Mouse (Mus musculus) lung, adult 2 months (tissue): Measurements from ENCODE around the gene 4930432M17Rik. TPM values are rescaled to one million over a fixed set of nuclear protein-coding genes. Genes with fewer than 3 reads are reported as not detected.

ENCODE experiments used
- DNase-seq: peaks from one replicate; pipeline ENCODE4 v3.0.0; 2022
- H3K4me1 ChIP-seq: fragments of 200-500 bp; 2 replicates; pipeline ENCODE4 v1.6.1; 2011; ENCODE audit warnings: low read length; ENCODE audit not compliant: control insufficient read depth, insufficient read depth
- H3K4me3 ChIP-seq: fragments of 200-500 bp; replicated peaks from 2 replicates; pipeline ENCODE3; 2011; ENCODE audit warnings: low read depth, mild to moderate bottlenecking, control low read depth, low read length; ENCODE audit errors: extremely low read depth
- CTCF ChIP-seq: fragments of 200-500 bp; IDR thresholded peaks from 2 replicates; pipeline ENCODE4 v1.5.1; 2011; ENCODE audit warnings: mild to moderate bottlenecking, low read length, control low read depth; ENCODE audit not compliant: insufficient read depth
- POLR2A ChIP-seq: fragments of 200-500 bp; IDR thresholded peaks from 2 replicates; pipeline ENCODE4 v1.6.1; 2011; ENCODE audit warnings: low read depth, mild to moderate bottlenecking, control low read depth, low read length, borderline replicate concordance; ENCODE audit errors: extremely low read depth
- WGBS: fragments of 180-500 bp; shearing (Covaris S2); methylation state at CpG from one replicate; pipeline ENCODE4 v1.1.7; 2018; 5-methylcytosine and 5-hydroxymethylcytosine counted together
- polyA plus RNA-seq: library from polyadenylated mRNA; depleted of rRNA; stranded (reverse); fragments of >200 nt; gene quantifications from 2 replicates; pipeline ENCODE4 v1.2.3, GENCODE M21; 2012

Gene 4930432M17Rik
- polyA plus RNA-seq, 1 experiment: not detected

- Histone ChIP-seq H3K4me3 (no peak overlapping the region), H3K4me1 (peaks cover 7% of the 10 kb centered on the region; the same call in 1 of the 2 replicates)
- no peak for DNase-seq
- WGBS: 31% methylated on average over 4 of the region's 4 CpGs
- TF ChIP-seq CTCF (no peak), POLR2A (no peak)
These were observed 7.7 kb upstream of the 4930432M17Rik start for GRCm38 (mm10) chr3:121662705-121663469.

GRCm38 (mm10) chr3:121663470-121663847 lies 7.1 kb upstream of the 4930432M17Rik start:
- no peak for TF ChIP-seq CTCF
- no peak for TF ChIP-seq POLR2A
- 52% methylated on average over 9 of the region's 9 CpGs for WGBS
- DNase-seq: no peak
- peaks cover 7% of the 10 kb centered on the region; the same call in 1 of the 2 replicates for H3K4me1 ChIP-seq
- H3K4me3 ChIP-seq: no peak overlapping the region

GRCm38 (mm10) chr3:121672135-121672790 lies 1.7 kb downstream of the 4930432M17Rik start:
- H3K4me3 ChIP-seq: no peak overlapping the region
- DNase-seq: no peak
- WGBS: 69% methylated on average over 5 of the region's 5 CpGs
- peaks cover 2% of the 10 kb centered on the region; the same call in 1 of the 2 replicates for H3K4me1 ChIP-seq
- TF ChIP-seq POLR2A: no peak
- no peak for TF ChIP-seq CTCF

GRCm38 (mm10) chr3:121678935-121679334 lies 8.4 kb downstream of the 4930432M17Rik start:
- Histone ChIP-seq H3K4me1 (no peaks in the 10 kb centered on the region; the same call in 1 of the 2 replicates), H3K4me3 (no peak overlapping the region)
- DNase-seq: no peak
- no peak for TF ChIP-seq POLR2A
- no peak for TF ChIP-seq CTCF
- 52% methylated on average over 4 of the region's 4 CpGs for WGBS

GRCm38 (mm10) chr3:121679443-121679842 lies 8.9 kb downstream of the 4930432M17Rik start:
- no peak overlapping the region for H3K4me3 ChIP-seq
- TF ChIP-seq CTCF (no peak), POLR2A (no peak)
- WGBS: 62% methylated on average over 3 of the region's 3 CpGs
- no peaks in the 10 kb centered on the region; the same call in 1 of the 2 replicates for H3K4me1 ChIP-seq
- DNase-seq: no peak

- 43% methylated on average over 3 of the region's 3 CpGs for WGBS
These were observed 9.6 kb downstream of the 4930432M17Rik start for GRCm38 (mm10) chr3:121680187-121680586.

GRCm38 (mm10) chr3:121682439-121683411 lies 12.2 kb downstream of the 4930432M17Rik start:
- no peak for TF ChIP-seq POLR2A
- no peak for TF ChIP-seq CTCF
- Histone ChIP-seq H3K4me3 (no peak overlapping the region), H3K4me1 (no peaks in the 10 kb centered on the region; the same call in 1 of the 2 replicates)
- no peak for DNase-seq
- WGBS: 63% methylated on average over 10 of the region's 10 CpGs

More at GRCm38 (mm10) chr3:121680187-121680586, 9.6 kb downstream of the 4930432M17Rik start:
- no peak for DNase-seq
- no peak for TF ChIP-seq CTCF
- TF ChIP-seq POLR2A: no peak
- Histone ChIP-seq H3K4me3 (no peak overlapping the region), H3K4me1 (no peaks in the 10 kb centered on the region; the same call in 1 of the 2 replicates)

- DNase-seq: no peak
- 42% methylated on average over 4 of the region's 4 CpGs for WGBS
- TF ChIP-seq POLR2A (no peak), CTCF (no peak)
- no peaks in the 10 kb centered on the region for H3K4me1 ChIP-seq
- no peak overlapping the region for H3K4me3 ChIP-seq
These were observed 14.0 kb downstream of the 4930432M17Rik start for GRCm38 (mm10) chr3:121684552-121684951.

- WGBS: 67% methylated on average over 4 of the region's 4 CpGs
- DNase-seq: no peak
- TF ChIP-seq POLR2A: no peak
- no peak for TF ChIP-seq CTCF
These were observed 14.4 kb downstream of the 4930432M17Rik start for GRCm38 (mm10) chr3:121684963-121685362.

More at GRCm38 (mm10) chr3:121684963-121685362, 14.4 kb downstream of the 4930432M17Rik start:
- Histone ChIP-seq H3K4me1 (no peaks in the 10 kb centered on the region), H3K4me3 (no peak overlapping the region)
